Mouse (Mus musculus) c-Kit-positive CD71-positive TER-119-positive erythroid progenitor cells, embryonic 14.5 days (primary cell): ENCODE data around the gene Syne4.

Experiments
- DNase-seq: peaks from one replicate; pipeline ENCODE4 v3.0.0-alpha.2; 2013; ENCODE audit warnings: low spot score

The Syne4 gene

DNA sequence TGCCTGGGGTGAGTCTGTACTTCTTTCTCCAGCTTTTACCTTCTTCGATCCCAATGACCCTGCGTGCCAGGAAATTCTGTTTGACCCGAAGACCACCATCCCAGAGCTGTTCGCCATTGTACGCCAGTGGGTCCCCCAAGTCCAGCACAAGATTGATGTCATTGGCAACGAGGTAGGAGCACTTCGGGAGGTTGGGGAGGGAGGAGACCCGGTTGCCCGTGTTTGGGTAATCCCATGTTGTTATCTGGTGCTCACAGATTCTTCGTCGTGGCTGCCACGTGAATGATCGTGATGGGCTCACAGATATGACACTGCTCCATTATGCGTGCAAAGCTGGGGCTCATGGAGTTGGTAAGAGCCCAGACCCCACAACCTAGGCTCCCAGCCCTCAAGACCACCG is 17.8 kb upstream of the Syne4 start:
- DNase-seq = no peak

DNA sequence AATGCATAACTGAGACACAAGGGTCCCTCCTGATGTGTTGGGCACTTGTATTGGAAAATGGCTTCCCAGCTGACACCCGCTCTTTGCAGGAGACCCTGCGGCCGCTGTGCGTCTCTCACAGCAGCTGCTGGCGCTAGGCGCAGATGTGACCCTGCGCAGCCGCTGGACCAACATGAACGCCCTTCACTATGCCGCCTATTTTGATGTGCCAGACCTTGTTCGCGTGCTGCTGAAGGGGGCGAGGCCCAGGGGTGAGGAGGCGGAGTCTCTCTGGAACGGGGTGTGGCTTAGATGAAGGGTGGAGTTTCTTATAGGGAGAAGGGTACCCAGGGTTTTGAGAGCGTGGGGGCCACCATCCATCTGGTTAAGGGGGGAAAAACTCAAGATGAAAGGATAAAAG is 17.3 kb upstream of the Syne4 start:
- no peak for DNase-seq

DNA sequence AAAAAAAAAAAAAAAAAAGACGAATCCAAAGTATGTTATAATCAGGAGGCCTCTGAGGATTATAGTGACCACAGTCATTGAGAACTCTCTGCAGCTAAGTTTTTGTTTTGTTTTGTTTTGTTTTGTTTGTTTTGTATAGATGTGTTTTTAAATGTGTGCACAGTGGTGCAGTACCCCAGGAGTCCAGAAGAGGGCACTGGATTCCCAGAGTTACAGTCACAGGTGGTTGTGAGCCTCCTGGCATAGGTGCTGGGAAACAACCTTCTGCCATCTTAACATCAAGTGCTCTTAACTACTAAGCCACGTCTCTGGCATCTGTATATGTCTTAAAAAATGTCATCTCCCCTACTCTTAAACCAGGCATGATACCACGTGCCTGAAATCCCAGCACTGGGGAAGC is 13.7 kb upstream of the Syne4 start:
- DNase-seq = peak; percentile 47

DNA sequence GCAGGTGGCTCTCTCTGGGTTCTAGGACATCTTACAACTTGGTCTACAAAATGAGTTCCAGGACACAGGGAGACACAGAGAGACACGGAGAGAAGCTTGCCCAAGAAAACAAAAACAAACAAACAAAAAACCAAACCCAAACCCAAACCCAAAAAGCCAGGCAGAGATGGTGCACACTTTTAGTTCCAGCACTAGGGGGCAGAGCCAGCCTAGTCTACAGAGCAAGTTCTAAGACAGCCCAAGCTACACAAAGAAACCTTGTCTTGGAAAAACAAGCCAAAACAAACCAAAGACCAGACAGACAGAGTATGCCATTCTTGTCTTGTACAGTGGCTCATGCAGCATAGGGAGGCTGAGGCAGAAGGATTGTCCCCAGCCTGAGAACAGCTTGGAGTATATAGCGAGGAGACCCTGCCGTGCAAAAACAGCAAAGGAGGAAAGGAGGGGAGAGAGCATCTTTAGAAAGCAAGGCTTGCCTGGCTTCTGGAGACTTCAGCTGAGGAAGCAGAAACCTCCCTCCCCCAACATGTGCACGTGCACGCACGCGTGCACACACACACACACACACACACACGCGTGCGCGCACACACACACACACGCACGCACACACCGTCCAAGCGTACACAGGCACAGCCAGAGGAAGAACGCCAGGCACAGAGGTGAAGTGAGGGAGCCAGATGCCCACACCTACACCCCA is 8.4 kb upstream of the Syne4 start:
- DNase-seq = no peak

DNA sequence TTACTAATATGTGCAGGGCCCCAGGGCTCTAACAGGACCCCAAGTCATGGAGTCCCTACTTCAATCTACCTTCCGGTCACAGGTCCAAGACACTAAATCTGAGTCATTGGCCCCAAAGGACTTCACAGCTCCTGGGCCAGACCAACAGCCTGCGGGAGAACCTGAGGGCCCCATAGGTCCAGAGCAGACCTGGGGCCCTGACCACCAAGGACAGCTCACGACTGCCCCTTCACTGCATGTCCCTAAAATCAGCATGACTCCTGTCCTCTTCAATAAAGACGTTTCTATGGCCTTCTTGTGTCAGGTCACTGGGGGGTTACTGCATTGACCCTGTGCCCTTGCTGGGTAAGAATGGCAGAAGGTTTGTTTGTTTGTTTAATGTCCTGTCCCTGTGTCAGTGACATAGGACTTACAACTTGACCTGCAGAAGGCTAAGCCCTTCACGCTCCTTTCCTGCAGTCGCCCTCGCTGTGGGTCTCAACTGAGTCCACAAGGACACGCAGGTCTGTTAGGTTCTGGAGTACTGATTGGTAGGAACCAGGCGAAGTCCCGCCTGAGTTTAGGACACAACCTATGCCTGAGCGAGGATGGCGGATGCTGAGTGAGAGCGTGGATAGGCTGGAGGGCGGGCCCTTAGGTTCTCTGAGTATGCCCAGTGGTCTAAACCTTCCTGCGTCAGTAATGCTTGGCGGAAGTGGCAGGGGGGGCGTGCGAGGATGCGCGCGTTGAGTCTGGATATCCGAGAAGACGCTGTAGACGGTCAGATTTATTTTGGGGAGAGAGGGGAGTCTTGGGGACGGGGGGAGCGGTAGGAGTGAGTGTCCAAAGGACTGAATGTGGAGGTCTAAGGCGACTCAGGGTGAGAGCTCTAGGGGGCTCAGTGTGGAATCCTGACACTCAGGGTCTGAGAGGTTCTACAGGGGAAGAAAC is 6.3 kb upstream of the Syne4 start, which contains the start of gene Alkbh6:
Gene Alkbh6, plus strand, starts transcription at position 642 of the 930 bp plus-strand sequence.
- DNase-seq = peak; percentile 85

DNA sequence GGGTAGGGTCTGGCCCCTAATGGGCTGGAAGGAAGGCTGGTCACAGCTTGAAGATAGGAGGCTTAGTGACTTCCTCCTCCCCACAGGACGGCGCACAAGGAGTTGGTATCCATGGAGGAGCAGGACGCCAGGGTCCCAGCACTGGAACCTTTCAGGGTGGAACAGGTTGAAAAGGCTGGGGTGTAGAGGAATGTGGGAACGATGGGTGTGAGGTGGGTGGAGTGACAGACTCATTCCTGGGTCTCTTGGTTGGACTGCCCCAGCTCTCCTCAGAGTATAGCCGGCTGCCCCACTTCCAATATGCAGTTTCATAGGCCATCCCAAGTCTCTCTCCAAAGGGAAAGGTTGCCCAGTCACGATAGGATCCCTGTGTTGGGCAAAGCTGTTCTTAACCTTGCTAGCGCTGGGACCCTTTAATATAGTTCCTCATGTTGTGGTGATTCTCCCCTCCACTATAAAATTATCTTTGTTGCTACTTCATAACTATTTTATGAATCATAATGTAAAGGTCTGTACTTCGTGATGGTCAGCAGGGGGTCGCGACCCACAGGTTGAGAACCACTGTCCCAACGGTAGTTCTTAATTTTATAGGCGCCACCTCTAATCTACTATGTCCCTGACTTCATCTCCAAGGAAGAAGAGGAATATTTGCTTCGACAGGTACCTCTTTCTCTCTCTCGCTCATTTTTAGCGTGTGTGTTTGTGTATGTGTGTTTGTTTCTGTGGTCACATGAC is 5.0 kb upstream of the Syne4 start:
- DNase-seq = no peak

DNA sequence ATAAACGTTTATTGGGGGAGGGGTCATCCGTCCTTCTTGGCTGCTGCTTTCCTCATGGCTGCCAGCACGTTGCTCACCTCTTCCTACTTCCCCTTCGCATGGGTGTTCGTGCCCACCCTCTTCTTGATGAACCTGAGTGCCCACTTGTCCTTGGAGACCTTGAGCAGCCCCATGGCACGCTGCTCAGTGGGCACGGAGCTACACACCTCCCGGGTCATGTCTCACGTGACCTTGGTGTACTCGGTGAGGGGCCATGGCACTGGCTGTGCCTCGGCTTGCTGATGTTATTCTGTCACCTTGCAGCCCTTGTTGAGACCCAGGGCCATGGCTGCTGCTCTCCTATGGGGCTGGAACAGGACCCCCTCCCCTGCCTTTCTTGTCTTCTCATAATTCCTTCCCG is 4.5 kb upstream of the Syne4 start:
- no peak for DNase-seq

DNA sequence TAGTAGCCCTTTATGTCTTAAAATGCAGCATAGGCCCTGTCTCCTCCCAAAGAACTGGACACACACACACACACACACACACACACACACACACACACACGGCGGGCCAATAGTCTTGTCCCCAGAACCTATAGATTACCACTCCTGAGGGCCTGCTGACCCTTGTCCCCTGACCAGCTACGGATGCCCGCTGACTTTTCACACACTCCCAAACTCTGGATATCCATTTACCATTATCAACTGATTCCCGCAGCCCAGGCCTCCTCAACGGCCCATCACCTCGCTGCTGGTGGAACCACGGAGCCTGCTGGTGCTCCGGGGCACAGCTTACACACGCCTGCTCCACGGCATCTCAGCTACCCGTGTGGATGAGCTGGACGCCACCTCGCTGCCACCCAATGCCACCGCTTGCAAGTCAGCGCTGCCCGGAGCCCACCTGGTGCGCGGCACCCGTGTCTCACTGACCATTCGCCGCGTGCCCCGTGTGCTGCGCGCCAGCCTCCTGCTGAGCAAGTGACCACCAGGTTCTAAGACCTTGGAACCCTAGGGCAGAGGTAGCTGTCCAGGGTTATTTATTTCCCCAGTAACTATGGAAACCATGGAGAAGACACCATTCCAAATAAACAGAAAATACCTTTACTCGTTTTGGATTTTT is 814 bp upstream of the Syne4 start:
- DNase-seq = no peak

DNA sequence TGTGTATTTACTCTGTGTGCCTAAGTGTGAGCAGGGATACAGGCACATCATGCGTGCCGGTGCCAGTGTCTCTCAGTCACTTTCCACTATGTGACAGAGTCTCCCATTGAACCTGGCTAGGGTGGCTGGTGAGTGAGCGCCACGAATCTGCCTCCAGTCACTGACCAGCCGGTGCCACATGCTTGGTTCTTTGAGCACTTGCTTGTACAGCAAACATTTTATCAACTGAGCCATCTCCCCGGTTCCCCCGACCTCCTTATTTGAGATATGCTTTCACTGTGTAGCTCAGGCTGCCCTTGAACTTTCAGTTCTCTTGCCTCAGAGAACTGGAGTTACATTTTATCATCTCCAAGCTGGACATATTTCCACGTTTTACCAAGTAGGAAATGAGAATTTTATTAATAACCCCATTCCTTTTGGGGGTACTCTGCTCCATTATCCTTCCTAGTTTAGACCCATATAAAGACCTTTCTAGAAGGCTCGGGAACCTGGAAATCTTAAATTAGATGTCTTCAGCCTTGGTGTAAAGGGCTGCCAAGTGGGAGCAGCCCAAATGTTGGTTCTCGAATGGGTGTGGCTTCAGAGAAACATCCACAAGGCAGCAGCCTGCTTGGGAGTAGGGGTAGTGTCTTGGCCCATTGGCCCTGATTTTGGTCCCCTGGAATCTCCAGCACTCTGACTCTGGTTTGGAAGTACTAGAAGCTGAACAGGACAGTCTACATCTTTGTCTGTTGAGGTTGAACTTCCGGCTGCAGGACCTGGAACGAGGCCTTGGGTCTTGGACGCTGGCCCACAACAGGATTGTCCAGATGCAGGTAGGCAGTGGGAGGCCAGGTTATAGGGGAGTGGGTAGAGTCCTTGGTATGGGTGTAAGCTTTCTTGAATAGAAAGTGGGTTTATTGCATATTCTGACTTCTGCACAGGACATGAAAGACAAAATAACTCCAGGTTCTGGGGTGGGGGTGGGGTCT is 1.2 kb downstream of the Syne4 start:
- DNase-seq = no peak

DNA sequence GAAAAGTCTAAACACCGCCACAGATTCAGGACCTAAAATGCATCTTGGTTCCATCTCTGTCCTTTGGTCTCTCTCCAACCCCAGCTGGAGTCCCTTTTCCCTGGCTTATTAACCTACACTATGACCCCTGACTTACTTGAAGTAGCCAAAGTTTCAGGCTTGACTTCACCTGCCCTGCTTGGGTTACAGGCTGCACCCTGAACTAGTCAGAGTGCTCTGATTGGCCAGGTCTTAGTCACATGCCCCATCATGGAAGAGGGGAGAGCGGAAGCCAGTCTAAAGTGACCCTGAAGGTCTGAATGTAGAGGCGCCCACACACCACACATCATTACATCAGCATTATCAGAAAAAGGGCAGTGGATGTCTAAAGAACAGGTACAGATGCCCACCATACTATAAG is 3.5 kb downstream of the Syne4 start:
- DNase-seq = no peak

DNA sequence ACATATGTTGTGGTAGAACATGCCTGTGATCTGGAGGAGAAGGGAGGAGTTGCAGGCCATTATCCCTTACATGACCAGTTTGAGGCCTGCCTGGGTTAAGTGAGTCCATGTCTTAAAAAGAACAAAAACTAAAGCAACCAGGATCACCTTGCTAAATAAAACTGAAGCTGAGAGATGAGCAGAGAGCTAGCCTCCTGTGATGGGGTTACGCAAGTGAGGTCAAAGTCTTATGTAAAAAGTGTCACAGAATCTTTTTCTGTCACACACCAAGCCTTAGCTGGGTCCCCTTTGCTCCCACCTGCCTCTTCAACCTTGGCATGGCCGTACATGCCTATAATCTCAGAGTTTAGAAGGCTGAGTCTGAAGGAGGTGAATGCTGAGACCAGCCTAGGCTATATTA is 6.3 kb downstream of the Syne4 start:
- DNase-seq = no peak

DNA sequence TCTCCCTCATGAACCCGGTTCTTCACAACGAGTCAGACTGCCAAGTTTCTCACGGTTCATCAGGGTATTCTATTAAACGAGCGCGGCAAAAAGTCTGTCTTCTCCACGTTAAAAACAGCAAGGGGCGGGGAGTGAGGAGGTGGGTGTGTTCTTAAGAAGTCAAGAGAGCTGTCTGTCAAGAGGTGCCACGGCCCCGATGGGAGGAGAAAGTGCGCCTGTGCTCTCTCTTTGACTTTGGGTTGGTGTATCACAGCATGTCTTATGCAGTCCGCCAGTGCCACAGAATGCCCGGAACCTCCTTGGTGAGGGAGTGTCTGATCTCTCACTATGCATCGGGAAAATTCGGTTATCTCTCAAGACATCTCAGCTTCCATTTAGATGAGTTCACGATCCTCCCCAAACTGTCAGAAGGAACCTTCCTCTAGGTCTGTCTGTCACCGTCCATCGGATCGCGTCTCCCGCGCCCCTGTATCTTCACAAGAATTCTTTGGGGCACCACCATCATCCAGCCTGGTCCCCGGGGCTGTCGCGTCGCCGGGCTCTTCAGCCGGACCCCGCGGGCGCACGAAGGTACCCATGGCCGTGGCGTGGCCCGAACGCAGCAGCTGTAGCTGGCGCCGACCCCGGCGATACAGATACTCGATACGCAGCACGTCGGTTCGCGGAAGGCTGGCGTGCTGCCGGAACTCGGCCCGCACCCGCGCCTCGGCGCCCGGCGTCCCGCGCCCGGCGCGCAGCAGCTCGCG is 7.1 kb downstream of the Syne4 start, which contains the start of gene E130208F15Rik:
Gene E130208F15Rik, plus strand, starts transcription at position 202 of the 746 bp plus-strand sequence.
- peak; percentile 83 for DNase-seq

DNA sequence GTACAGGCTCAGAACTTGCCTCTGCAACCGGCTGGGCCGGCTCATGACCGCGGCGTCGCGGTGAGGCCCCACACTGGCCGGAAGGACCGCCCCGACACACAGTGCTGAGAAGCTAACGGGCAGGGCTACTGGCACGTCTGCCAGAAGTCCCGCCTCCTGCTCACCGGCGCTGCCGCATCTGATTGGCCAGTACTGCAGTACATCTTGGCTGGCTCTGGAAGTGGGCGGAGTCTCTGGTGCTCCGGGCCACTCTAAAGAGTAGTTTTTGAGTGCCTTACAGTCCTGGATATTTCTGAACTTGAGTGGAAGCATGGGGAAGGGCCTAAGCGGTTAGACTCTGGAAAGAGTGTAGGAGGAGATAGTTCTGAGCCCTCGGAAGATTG is 7.7 kb downstream of the Syne4 start:
- DNase-seq = peak; percentile 95

DNA sequence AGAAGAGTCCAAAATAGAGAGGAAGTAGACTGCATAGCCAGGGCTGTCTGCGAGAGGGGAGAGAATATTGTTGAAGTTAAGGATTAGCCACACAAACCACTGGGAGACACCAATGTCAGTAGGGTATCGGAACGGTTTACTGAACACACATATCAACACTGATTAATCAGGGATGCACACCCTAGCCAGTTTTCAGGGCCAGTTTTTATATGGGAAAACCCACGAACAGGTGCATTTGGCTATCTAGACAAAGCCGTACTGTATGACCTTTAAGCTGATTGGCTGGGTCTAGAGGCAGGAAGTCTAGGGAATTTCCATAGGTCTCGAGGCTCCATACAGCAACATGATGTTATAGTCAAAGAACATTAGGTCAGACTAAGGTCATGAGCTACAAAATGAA is 8.3 kb downstream of the Syne4 start:
- peak; percentile 50 for DNase-seq

DNA sequence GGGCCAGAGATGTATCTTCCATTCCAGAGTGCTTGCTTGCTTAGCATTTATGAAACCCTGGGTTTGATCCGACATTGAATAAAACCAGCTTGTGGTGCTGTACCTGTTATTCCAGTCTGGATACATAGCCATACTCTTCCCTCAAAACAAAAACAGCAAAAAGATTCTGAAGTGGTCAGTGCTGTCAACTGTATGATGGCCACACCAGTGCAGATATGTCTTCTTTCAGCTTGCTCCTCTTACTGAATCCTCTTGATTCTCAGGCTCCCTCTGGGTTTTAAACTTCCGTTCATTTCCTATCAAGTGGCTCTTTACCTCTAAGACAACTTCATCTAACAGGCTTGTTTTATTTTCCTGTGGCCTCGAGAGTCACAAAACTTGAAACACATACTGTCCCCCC is 9.2 kb downstream of the Syne4 start, which contains the start of gene Sdhaf1:
Gene Sdhaf1, minus strand, starts transcription at position 101 of the 400 bp plus-strand sequence.
- DNase-seq = no peak

DNA sequence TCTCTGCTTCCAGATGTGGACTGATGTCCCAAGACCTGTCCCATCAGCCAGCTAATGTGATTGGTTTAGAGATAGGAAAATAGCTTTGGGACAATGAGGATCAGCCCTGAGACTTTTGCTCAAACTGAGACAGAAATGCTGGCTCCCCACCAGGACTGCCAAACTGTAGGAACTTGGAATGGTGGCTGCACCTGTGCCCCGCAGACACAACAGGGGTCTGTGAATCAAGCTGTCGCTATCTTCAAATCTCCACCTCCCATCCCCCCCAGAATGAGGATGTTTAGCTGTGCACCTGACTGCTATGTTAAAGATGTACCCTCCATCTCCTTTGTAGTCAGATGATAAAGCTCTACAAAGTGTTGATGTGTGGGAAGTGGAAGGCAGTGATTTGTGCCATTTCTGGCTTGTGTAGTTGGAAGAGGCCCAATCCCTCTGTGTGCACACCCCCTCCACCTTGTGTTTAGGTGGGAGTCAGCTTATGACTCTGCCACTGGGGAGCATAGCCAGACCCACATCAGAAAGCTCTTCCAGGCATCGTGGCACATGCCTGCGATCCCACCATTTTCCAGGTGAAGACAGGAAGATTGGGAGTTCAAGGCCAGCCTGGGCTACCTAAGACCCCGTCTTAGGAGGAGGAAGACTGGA is 9.8 kb downstream of the Syne4 start:
- DNase-seq = no peak

DNA sequence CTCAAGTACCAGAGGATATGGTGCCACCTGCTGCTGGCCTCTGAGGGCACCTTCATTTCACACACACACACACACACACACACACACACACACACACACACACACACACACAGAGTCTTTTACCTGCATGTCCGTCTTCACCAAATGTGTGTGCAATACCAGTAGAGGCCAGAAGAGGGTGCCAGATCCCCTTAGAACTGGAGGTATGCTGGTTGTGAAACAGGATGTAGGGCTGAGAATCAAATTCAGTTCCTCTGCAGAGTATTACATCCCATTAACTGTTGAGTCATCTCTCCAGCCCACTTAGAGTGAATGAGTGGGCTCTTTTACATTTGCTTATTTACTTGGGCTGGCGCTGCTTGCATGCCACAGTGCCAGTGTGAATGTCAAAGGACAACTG is 10.8 kb downstream of the Syne4 start:
- peak; percentile 67 for DNase-seq

DNA sequence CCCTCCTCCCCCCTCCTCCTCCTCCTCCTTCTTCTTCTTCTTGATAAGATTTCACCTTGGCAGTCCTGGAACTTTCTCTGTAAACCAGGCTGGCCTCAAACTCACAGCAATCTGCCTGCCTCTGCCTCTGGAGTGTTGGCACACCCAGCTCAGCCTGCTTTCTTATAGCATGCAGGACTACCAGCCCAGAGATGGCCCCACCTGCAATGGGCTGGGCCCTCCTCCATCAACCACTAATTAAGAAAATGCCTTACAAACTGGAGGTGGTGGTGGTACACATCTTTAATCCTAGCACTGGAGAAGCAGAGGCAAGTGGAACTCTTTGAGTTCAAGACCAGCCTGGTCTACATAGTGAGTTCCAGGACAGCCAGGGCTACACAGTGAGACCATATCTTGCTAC is 11.8 kb downstream of the Syne4 start:
- DNase-seq = no peak

DNA sequence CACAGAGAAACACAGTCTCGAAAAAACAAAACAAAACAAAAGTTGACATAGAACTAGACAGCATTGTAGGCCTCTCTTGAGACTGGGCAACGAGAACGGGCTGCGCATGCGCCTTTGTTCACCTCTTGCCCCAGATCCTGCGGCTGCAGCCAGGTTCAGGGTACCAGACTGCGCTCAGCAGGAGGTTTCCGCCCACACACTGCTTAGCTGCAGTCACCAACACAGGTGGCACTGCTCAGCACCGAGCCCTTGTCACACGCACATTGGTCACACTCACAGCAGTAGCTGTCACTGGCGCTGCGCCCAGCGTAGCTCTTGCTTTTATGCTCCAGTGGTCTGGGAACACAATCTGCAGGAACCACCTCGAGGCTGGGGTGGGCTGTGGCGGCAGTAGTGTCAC is 12.5 kb downstream of the Syne4 start:
- no peak for DNase-seq

DNA sequence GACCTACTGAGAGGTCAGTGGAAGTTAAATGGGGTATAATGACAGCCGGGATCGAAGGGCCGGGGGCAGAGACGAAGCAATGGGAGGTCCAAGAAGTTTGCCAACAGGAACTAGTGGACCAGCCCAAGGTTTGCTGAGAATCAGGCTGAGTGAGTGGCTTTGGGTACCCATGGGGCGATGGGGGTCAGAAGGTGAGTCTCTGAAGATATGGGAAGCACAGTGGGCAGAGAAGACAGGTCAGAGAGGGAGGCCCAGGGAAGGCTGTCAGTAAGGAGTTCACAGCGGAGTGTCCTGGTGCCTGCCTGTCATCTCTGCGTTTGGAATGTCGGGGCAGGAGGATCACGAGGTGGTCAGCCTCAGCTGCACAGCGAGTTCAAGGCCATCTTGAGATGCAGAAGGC is 13.8 kb downstream of the Syne4 start:
- no peak for DNase-seq
